Mouse (Mus musculus): Measurements from ENCODE around the gene Sephs2.

Gene Sephs2

DNA sequence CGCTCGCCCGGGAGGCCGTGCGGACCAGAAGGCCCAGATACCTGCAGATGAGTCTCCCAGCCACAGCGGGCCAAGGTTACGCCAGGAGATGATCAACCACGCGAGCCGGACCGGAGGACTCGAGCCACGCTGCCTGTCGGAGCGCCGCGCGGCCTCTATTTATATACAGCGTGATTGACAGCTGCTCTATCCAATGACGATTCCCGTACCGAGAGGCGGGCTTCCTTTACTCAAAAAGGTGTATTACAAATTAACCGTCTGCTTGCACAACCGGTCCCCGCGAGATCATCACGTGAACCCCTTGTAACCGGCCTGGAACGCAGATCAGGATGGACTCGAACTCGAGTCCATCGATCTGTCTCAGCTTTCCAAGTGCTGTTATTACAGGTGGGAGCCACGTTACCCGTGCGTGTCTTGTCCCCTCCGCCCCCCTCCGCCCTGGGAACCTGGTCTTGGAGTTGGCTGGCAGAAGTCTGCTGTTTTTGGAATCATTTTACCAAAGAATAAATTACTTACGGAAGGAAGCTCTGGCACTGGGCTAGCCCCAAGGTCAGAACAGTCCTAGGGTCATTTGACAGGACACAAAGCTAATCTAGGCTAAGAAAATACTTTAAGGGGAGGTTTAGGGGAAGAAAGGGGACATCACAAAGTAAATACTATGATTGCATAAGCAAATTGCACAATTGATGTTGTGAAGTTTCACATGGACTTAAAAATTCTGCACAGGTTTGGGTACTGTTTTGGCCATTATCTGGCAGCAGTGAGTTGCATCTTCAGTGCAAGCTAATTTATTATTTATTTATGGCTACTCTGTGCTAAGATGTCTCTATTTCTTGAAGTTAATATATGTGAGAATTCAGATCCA, at the start of gene Sephs2:
Sephs2 (minus strand) TSS at position 131 of the 865 bp plus-strand sequence.
- DNase-seq = peak; percentile 97 to 99

DNA sequence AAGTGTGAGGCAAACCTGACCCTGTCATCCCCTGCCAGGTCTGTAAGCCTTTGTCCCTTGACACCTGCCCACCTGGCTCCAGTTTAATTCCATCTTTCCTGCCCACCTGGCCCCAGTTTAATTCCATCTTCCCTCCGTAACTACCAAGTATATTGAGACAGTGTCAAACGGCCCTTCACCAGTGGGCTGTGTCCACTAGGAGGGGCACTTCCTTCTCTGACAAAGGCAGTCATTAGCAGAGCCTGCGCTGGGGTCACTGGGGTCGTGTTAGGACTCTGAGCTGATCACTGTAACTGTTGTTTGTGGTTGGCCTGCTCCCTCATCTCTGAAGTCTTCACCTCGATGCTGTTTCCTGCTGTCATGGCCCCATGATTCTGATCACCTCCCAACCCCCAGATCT, 48.2 kb upstream of the Sephs2 start:
- DNase-seq = peak in 1 of 2 experiments; percentile 40

DNA sequence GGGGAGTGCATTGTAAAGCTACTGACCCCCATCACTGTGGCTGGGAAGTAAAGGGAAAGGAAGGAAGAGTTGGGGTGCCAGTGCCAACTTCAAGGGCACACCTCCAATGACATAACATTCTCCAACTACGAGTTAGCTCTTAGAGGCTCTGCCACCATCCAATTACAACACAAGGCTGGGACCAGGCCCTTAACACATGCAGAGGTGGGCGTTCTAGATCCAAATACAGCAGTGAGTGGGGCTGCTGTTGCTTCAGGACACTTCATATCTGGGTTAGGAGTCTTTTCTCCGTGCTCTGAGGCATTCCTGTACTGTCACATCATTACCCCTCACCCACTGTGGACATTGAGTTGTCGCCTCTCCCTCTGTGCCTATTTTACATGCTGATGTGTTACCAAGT, 47.3 kb upstream of the Sephs2 start:
- no peak for DNase-seq

DNA sequence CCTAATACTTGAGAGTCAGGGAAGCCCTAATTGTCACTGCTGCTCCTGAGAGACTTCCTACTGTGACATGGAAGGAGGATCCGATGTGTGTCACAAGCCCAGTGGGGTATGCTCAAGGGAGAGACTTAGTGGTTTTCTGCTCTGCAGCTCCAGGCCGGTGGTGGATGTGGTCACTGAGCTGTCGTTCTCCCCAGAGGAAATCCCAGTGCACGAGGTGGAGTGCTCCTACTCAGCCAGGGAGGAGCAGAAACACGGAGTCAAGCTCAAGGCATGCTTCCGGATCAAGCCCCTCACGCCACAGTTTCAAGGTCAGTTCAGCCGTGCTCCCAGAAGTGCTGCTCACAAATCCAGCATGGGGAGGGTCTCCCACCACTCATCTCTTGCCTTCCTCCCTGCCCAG, 40.1 kb upstream of the Sephs2 start:
- no peak for DNase-seq

DNA sequence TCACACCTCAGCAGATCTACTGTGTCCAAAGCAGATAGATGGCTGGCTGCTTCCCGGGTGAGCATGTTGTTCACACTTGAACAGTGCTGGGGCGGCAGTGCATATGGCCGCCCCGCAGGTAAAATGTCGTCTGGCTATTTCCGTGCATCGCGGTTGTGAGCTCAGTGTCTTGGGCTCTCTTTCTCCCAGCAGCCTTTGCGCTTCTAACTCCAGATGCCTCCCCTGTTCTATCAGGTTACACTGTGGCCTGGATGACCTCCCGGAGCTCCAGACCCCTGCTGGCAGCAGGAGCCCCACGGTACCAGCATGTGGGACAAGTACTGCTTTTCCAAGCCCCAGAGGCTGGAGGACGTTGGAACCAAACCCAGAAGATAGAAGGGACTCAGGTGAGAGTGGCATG, 36.1 kb upstream of the Sephs2 start:
- DNase-seq = no peak

DNA sequence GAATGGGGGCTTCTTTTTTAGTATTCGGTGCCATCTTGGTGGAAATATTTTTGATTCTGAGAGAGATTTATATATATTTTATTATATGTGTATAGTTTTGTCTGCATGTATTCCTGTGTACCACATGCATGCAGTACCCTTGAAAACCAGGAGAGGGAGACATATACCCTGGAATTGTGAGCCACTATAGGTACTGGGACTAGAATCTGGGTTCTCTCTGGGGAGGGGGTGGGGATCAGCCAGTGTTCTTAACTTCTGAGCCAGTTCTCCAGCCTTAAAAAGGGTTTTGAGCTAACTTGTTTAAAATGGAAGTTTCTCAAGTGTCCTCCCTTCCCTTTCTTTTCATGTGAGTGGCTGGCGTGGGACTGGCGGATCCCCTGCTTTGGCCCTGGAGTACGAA, 35.0 kb upstream of the Sephs2 start:
- peak; percentile 23 to 67 for DNase-seq

DNA sequence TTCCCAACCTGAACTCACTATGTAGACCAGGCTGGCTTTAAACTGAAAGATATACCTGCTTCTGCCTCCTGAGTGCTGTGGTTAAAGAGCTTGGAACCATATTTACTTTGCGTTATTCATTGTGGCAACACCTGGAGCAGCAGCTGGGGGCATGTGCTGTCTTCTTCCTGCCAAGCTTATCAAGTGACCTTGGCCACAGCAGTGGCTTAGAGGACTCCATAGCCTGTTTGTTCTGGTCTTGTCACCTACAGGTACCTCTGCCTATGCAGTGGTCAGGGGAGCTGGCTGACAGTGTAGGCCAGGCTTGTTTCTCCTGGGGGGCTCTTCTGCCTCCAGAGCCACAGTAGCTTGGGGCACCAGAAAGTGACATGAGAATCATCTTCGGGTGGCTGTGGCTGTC, 34.6 kb upstream of the Sephs2 start:
- no peak for DNase-seq

DNA sequence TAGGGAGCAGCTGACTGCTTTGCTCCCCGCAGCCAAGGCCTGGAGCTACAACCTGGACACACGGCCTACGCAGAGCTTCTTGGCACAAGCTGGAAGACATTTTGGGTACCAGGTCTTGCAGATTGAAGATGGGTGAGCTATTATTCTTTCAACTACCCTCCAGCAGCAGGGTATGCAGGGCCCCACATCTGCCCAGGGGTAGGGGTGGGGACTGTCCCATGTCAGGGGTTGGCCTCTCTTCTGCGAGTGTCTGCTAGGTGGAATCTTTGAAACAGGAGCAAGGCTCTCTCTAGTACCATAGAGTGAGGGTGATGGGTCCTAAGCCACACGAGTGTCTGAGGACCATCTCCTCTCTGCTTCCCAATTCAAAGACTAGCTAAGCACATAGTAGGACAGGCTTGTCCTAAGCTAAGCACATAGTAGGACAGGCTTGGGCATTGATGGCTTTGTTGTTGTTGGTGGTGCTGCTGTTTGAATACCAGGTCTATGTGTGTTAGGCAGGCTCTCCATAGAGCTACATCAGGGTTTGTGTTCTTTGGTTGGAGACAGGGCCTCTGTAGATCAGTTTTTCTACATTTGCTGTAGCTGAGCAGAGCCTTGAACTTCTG, 23.8 kb upstream of the Sephs2 start:
- no peak for DNase-seq

DNA sequence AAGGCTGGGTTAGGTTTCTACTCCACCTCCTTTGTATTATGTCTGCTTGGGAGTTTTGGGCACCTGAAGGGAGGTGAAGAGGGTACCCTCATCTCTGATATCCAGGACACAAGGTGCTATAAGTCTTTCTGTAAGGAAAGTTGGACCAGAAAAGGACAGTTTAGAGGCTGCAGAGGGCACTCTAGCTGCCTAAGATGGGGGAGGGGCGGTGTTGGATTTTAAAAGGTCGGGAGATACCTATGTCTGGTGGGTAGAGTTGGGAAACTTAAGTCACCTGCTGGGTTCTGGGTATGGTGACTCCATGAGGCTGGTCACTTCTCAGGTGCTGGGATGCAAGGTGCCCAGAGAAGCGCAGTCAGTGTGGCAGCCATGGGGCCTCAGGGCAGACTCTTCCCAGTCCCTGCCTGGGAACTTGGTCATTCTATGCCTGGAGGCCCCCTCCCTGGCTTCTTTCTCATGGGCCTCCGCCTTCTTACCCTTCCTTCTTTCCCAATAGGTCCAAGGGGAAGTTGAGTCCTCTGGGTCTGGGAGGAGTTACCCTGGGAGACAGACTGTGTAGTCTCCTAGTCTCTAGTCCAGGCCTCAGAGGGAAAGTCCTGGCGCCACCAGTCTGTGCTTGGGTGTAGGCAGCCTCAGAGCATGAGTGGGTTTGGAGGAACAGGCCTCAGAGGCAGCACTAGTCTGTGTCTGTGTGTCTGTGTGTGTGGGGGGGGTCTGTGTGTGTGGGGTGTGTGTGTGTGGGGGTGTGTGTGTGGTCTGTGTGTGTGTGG, 23.1 kb upstream of the Sephs2 start:
- no peak for DNase-seq

DNA sequence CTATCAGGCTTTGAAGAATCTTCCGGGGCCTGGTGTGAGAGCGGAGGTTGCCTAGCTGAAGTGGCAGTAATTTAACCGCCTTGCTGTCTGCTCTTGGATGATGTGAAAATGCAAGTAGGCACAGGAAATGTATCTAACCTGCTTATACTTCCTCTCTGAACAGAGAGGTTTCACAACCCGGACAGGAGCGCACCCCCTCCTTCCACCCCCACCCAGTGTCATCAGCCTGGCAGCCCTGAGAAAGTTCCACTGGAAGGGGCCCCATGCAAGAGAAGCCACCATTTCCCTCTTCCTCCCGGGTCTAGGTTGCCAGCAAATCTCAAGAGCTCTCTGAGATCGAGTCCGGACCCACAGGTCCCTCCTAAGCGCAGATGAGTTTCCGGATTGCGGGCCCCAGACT, 22.2 kb upstream of the Sephs2 start, which contains the start of gene Itgal:
Itgal (plus strand) TSS at position 163 of the 400 bp plus-strand sequence.
- no peak for DNase-seq

DNA sequence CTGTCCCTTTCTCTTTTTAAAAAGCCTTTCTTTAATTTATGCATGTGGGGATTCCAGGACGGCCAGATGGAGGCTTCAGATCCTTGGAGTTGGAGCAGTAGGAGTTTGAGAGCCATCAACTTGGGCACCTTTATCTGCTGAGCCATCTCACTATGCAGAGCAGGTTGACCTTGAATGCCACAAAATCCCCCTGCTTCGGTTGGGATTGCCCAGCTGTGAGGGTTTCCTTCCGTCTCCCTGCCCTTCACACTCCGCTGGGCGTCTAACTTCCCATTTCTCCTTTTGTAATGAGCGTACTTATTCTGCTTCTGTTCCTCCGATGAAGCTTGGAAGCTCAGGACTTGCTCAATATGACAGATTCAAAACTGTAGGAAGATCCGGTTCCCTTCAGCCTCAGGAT, 16.3 kb upstream of the Sephs2 start:
- no peak for DNase-seq

DNA sequence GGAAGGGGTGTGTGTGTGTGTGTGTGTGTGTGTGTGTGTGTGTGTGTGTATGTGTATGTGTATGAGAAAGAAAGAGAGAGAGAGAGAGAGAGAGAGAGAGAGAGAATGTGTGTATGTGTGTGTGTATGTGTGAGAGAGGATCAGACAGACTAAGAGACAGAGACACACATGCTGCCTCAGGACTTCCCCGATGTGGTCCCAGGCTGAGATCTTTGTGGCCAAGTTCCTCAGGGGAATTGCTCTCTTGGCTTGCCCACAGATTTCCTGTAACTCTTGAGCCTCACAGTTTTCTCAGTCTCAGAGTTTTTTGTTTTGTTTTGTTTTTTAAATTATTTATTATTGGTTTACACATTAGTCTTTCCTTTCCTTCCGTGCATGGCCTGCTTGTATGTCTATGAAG, 15.5 kb upstream of the Sephs2 start:
- DNase-seq = no peak

DNA sequence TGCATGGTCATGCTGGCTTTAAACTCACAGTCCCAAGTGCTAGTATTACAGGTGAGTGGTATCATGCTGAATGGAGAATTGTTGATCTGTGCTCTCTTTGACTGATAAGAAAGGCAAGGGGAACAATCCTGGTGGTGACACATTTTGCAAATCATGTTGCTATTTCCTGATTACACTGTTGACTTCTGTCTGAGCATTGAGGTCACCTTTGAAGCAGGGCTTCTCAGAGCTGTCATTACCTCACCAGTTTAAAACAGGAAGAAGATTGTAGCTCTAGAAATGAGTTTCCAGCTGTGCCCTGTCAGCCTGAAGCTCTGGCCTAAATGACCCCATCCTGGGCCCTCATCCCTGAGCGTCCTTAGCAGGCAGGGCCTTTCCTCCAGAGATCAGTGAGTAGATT, 14.1 kb upstream of the Sephs2 start:
- DNase-seq = no peak

DNA sequence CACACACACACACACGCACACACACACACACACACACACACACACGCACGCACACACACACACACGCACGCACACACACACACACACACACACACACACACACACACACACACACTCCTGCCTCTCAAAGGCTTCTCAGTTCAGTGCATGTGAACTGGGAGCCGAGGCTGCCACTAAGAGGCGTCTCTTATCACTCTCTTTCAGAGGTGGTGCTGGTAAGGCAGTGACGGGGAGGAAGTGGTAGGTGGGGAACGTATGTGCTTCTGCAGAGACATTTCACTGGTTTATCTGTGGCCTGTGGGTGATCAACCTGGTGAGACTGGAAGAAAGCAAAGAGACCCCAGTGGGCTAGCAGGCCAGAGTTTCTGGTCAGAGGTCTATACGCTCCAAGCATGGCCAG, 11.3 kb upstream of the Sephs2 start:
- DNase-seq = no peak

DNA sequence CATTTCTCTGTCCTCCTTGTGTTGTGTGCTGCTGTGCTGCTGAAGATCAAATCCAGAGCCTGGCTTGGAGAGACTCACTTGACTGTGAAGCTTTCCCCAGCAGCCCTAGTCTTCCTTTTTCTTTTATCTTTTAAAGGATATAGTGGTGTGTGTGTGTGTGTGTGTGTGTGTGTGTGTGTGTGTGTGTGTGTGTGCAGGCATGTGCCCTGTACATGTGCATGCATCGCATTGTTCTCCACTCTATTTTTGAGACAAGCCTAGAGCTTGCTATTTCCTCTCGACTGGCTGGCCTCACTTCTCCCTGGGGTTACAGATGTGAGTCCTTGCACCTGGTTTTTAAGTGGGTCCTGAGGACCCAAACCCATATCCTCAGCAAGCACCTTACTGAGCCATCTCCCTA, 8.3 kb upstream of the Sephs2 start:
- DNase-seq = no peak

DNA sequence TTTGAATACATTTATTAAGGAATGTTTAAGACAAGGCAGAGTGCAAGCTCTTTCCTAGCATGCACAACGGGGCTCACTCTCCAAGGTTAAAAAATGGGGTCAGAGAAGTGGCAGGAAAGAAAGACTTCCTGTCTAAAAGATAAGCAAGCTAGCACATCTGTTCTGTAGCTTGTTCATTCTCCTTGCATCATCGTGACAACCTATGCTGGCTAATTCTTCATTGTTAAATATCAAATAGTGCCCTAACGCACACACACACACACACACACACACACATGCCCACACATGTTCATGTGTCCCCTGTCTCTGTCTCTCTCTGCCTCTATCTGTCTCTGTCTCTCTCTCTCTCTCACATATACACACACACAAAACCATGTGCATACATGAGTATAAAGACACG, 7.3 kb upstream of the Sephs2 start:
- DNase-seq = no peak

DNA sequence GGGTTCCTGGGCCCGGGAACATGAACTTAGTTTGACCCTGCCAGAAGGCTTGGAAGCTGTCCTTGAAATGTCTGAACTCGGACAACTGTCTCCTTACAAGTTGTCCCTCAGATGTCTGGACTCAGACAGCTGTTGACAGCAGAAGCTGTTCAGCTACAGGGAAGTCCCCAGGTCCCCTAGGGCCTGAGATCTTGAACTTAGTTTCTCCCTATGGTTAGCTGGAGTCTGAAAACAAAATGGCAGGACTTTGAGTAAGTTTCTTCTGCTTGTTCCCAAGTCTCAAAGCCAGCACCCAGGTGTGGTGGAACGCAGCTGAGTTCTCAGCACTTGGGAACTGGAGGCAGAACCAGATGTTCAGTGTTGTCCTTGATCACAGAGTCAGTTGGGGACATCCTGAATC, 6.2 kb upstream of the Sephs2 start:
- no peak for DNase-seq

DNA sequence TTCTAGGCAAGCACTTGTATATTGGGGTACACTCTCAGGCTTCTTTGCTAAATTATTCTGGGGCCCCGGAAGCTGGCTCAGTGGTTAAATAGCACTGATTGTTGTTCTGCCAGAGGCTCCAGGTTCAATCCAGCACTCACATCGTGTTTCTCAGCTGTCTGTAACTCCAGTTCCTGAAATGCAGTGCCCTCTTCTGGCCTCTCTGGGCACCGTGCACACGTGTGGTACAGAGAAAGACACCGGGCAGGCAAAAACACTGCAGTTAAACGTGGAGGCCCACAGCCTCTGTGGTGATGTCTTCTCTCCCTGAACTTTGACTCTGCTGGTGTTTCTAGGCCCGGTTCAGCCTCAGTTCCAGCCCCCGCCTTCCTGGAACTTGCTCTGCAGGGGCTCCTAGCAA, 4.5 kb upstream of the Sephs2 start:
- DNase-seq = peak; percentile 23 to 47

DNA sequence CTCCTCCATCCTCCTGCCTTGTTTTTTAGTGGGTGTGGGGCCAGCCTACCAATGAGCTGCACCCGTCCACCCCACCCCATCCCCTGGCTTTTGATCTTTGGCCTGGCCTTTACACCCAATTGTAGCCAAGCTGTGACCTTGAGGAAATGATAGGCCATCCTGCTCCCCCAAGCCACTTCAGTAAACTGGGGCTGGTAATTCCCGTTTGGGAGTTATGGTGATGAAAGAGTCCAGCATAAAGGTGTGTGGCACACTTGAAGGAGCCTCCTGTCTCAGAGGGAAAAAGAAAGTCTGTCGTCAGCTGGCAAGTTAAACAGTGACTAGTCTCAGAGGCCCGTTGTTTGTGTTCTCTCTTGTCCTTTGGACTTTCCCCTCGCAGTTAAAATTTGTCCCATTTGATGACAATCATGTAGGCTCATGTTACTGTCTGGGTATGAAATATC, 2.7 kb upstream of the Sephs2 start:
- no peak for DNase-seq

DNA sequence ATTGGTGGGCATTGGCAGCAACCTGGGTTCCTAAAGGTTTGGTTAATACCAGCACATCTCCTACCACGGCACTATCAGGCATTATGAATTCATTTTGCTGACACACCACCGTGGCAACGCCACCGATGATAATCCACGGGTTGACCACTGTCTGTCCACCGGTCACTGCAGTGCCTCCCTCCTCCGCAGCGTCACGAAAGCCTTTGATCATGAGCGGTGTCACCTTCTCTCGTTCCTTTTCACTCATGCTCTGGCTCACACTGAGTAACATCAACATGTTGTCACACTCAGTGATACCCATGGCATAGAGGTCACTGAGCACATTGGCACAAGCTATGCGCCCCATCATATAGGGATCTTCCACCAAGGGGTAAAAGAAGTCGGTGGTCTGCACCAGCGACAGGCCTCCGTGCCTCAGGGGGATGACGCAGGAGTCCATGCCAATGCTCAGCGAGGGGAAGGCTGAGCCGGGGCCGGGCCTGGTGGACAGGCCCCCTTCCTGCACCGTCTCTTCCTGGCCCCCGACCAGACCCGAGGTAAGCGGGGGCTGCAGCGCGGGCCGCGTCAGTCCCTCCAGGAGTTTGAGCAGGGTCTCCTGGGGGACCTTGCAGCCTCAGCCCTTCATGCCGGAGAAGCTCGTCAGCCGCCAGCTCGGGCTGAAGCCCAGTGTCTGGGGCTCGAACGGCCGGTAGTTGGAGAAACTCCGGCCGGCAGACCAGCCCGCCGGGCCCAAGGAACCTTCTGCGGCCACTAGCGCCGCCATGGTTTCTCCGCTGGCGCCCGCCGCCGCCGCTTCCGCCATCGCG, 534 bp downstream of the Sephs2 start:
- DNase-seq = peak in 1 of 2 experiments; percentile 60

DNA sequence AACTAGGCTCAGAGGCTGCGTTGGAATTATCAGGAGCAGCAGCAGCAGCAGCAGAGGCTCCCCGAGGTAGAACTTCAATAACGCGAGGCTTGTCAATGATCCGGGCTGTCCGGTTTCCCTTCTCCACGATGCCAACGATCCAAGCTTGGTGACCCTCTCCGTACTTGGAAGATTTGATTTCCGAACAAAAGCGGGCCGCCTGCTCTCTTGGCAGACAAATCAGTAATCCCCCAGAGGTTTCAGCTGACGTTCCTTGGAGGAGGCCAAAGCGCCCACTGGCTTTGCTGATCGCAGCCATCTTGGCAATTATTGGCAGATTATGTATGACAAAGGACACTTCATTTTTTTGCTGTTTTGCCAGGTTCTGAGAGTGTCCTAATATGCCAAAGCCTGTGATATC, 1.3 kb downstream of the Sephs2 start:
- DNase-seq = no peak

DNA sequence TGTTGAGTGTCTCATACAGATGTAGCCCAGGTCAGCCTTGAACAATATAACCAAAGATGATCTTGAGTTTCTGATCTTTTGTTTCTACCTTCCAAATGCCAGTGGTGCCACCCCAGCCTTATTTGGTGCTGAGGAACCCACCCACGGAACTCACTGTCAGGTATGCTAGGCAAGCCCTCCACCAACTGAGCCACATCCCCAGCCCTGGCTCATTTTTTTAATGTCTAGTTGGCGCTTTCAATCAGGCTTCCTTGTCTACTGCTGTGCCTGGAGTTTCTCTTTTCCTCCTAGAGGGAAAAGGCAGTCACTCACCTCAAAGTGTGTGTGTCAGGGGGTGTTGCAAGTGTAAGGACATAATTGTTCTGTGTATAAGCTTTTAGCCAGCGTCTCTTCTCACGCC, 2.8 kb downstream of the Sephs2 start:
- no peak for DNase-seq

DNA sequence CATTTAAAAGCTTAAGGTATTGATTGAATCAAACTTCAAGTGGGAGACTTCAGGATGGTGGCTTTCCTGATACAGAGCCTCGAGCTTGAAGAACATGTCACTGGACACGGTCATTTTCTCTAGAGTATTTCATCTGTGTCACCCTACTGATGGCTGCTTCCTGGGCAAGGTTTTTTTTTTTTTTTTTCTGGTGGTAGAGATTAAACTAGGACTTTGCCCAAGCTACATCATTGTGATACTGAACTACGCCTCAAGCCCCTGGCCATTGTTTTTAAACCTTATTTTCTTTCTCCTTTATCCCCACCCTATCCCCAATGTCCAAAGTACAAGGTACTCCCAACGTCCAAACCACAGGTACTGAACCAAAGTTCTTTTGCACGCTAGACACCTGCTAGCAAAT, 3.2 kb downstream of the Sephs2 start:
- no peak for DNase-seq

Measured in cerebellum, postnatal 25 days (tissue).